Mouse (Mus musculus) ovary, adult 10 weeks (tissue): ENCODE measurements around the gene Xntrpc. TPM values are rescaled to one million over a fixed set of nuclear protein-coding genes. Genes with fewer than 3 reads are reported as not detected.

Experiments used
- polyA plus RNA-seq: library from polyadenylated mRNA; stranded (reverse); fragments of 350-450 nt; fragmentation: Illumina TruSeq; extraction: RNeasy Lipid Tissue Mini Kit (QIAGEN cat#74804); gene quantifications from one replicate; pipeline ENCODE4 v1.2.3, GENCODE M21; 2014

The Xntrpc gene
- not detected for polyA plus RNA-seq

GRCm38 (mm10) chr7:102065046-102065891 lies at the start of gene Xntrpc, which contains the start of the genes Rnf121 and Xndc1:
Gene Xntrpc (plus strand): TSS chr7:102065713.
Gene Rnf121 (minus strand): TSS chr7:102065469.
Gene Xndc1 (plus strand): TSS chr7:102065511.

GRCm38 (mm10) chr7:102018590-102018989 lies 46.9 kb upstream of the Xntrpc start, which contains the start of gene Il18bp:
Gene Il18bp (minus strand): TSS chr7:102018690.

GRCm38 (mm10) chr7:102082816-102083215 lies 17.3 kb downstream of the Xntrpc start, which contains the start of gene Trpc2:
Gene Trpc2 (plus strand): TSS chr7:102083116.

GRCm38 (mm10) chr7:102101487-102101886 lies 36.0 kb downstream of the Xntrpc start, which contains the start of gene Art1:
Gene Art1 (plus strand): TSS chr7:102101743.

GRCm38 (mm10) chr7:102109171-102109570 lies 43.7 kb downstream of the Xntrpc start, which contains the start of gene Art5:
Gene Art5 (minus strand): TSS chr7:102109489.

GRCm38 (mm10) chr7:102116579-102117331 lies 51.2 kb downstream of the Xntrpc start, which contains the start of gene Chrna10:
Gene Chrna10 (minus strand): TSS chr7:102116828.

Other genes with a start within 250 kb of the Xntrpc start
- gene Phox2a, start 247.4 kb upstream of the Xntrpc start, polyA plus RNA-seq, result not detected
- gene Inppl1, start 227.5 kb upstream of the Xntrpc start, polyA plus RNA-seq, result 43.3 TPM
- gene Folr2, start 208.5 kb upstream of the Xntrpc start, polyA plus RNA-seq, result not detected
- 8.1 TPM for gene Anapc15, start 202.0 kb upstream of the Xntrpc start, polyA plus RNA-seq
- gene Folr1, start 194.9 kb upstream of the Xntrpc start, polyA plus RNA-seq, result 12.2 TPM
- 8.6 TPM for gene Lamtor1, start 159.8 kb upstream of the Xntrpc start, polyA plus RNA-seq
- not detected for gene Tomt, start 159.4 kb upstream of the Xntrpc start, polyA plus RNA-seq
- gene Lrrc51, start 131.8 kb upstream of the Xntrpc start, polyA plus RNA-seq, result 3.6 TPM
- gene Numa1, start 131.6 kb upstream of the Xntrpc start, polyA plus RNA-seq, result 125 TPM
- 12.7 TPM for gene Il18bp, start 47.0 kb upstream of the Xntrpc start, polyA plus RNA-seq
- gene Rnf121, start 244 bp upstream of the Xntrpc start, polyA plus RNA-seq, result 10.1 TPM
- 14.4 TPM for gene Xndc1, start 202 bp upstream of the Xntrpc start, polyA plus RNA-seq
- gene Trpc2, start 17.4 kb downstream of the Xntrpc start, polyA plus RNA-seq, result not detected
- gene Art1, start 36.0 kb downstream of the Xntrpc start, polyA plus RNA-seq, result not detected
- gene Art5, start 43.8 kb downstream of the Xntrpc start, polyA plus RNA-seq, result not detected
- gene Chrna10, start 51.1 kb downstream of the Xntrpc start, polyA plus RNA-seq, result not detected
- 76.1 TPM for gene Nup98, start 144.5 kb downstream of the Xntrpc start, polyA plus RNA-seq
- gene Pgap2, start 144.5 kb downstream of the Xntrpc start, polyA plus RNA-seq, result 71.1 TPM
- gene Rhog, start 190.3 kb downstream of the Xntrpc start, polyA plus RNA-seq, result 3.9 TPM
- gene Stim1, start 202.1 kb downstream of the Xntrpc start, polyA plus RNA-seq, result 10.8 TPM